Mouse (Mus musculus) C2C12 (cell line): Measurements from ENCODE around the gene Derl3. TPM values are rescaled to one million over a fixed set of nuclear protein-coding genes. Genes with fewer than 3 reads are reported as not detected.

Source experiments
- H3K27me3 ChIP-seq: one replicate; pipeline ENCODE4 v1.6.1; 2011; ENCODE audit not compliant: control insufficient read depth, insufficient read depth, insufficient read length
- H3K36me3 ChIP-seq: one replicate; pipeline ENCODE4 v1.6.1; 2011; ENCODE audit not compliant: control insufficient read depth, insufficient read depth
- H3K4me3 ChIP-seq: one replicate; pipeline ENCODE4 v1.5.1; 2011; ENCODE audit warnings: mild to moderate bottlenecking, control low read depth; ENCODE audit not compliant: poor library complexity, insufficient read depth, severe bottlenecking
- H3K79me2 ChIP-seq: one replicate; pipeline ENCODE4 v1.6.1; 2011; ENCODE audit not compliant: control insufficient read depth, insufficient read depth
- H3K79me3 ChIP-seq: one replicate; pipeline ENCODE4 v1.6.1; 2011; ENCODE audit warnings: low read depth, control low read depth
- H3ac ChIP-seq: one replicate; pipeline ENCODE3; 2011; ENCODE audit warnings: low read depth; ENCODE audit not compliant: control insufficient read depth, insufficient read length
- CEBPB ChIP-seq: IDR thresholded peaks from one replicate; pipeline ENCODE4 v1.6.1; 2011; ENCODE audit warnings: low read depth, mild to moderate bottlenecking, control low read depth, moderate library complexity
- CTCF ChIP-seq: IDR thresholded peaks from one replicate; pipeline ENCODE4 v1.5.1; 2011; ENCODE audit not compliant: control insufficient read depth, insufficient read depth, insufficient read length
- FOSL1 ChIP-seq: IDR thresholded peaks from one replicate; pipeline ENCODE4 v1.8.0; 2011; ENCODE audit warnings: mild to moderate bottlenecking, low read length; ENCODE audit not compliant: poor library complexity, insufficient read depth, severe bottlenecking
- MAX ChIP-seq: IDR thresholded peaks from one replicate; pipeline ENCODE4 v1.6.1; 2011; ENCODE audit warnings: mild to moderate bottlenecking, control low read depth
- MYOD1 ChIP-seq: IDR thresholded peaks from one replicate; pipeline ENCODE4 v1.6.1; 2011; ENCODE audit warnings: low read depth; ENCODE audit not compliant: control insufficient read depth, insufficient read length
- MYOG ChIP-seq: IDR thresholded peaks from one replicate; pipeline ENCODE4 v1.6.1; 2011; ENCODE audit not compliant: control insufficient read depth, insufficient read length; ENCODE audit errors: extremely low read depth
- USF1 ChIP-seq: IDR thresholded peaks from one replicate; pipeline ENCODE4 v1.6.1; 2011; ENCODE audit warnings: low read depth, mild to moderate bottlenecking, control low read depth, moderate library complexity
- polyA plus RNA-seq: library from polyadenylated mRNA; unstranded; fragments of >200 nt; fragmentation: generic; extraction: Trizol; gene quantifications from one replicate; pipeline ENCODE4 v1.2.1, GENCODE M21; 2012; ENCODE audit warnings: missing spikeins

Derl3 gene
- polyA plus RNA-seq, 1 experiment, result 0.25 TPM

GRCm38 (mm10) chr10:75896208-75896607 is 3.0 kb downstream of the Derl3 start:
- Histone ChIP-seq H3K27me3 (no peaks in the 10 kb centered on the region), H3ac (no peak overlapping the region), H3K36me3 (peaks cover 72% of the 10 kb centered on the region), H3K4me3 (no peak overlapping the region), H3K79me3 (peaks cover 2% of the 10 kb centered on the region), H3K79me2 (peaks cover 33% of the 10 kb centered on the region)
- no peak for TF ChIP-seq FOSL1
- TF ChIP-seq CEBPB, result no peak
- TF ChIP-seq CTCF, result no peak
- TF ChIP-seq MAX, result no peak
- no peak for TF ChIP-seq USF1
- TF ChIP-seq MYOD1, result no peak
- no peak for TF ChIP-seq MYOG

GRCm38 (mm10) chr10:75897373-75897772 is 4.2 kb downstream of the Derl3 start:
- TF ChIP-seq CTCF (peak; percentile 56), MAX (no peak), USF1 (no peak)
- H3ac ChIP-seq, result peak overlapping the region; percentile 15
- H3K79me2 ChIP-seq, result peaks cover 44% of the 10 kb centered on the region
- H3K27me3 ChIP-seq, result no peaks in the 10 kb centered on the region
- H3K36me3 ChIP-seq, result peaks cover 79% of the 10 kb centered on the region
- H3K4me3 ChIP-seq, result no peak overlapping the region
- H3K79me3 ChIP-seq, result peaks cover 2% of the 10 kb centered on the region

GRCm38 (mm10) chr10:75898039-75898564 is 4.9 kb downstream of the Derl3 start:
- Histone ChIP-seq H3K36me3 (peaks cover 79% of the 10 kb centered on the region), H3ac (no peak overlapping the region), H3K27me3 (no peaks in the 10 kb centered on the region), H3K79me3 (peaks cover 2% of the 10 kb centered on the region), H3K79me2 (peaks cover 48% of the 10 kb centered on the region), H3K4me3 (no peak overlapping the region)
- TF ChIP-seq CTCF, result no peak
- TF ChIP-seq MAX, result no peak
- no peak for TF ChIP-seq USF1
- TF ChIP-seq FOSL1, result no peak
- TF ChIP-seq CEBPB, result no peak
- no peak for TF ChIP-seq MYOD1
- no peak for TF ChIP-seq MYOG

GRCm38 (mm10) chr10:75898846-75899245 is 5.6 kb downstream of the Derl3 start:
- Histone ChIP-seq H3K79me3 (peaks cover 2% of the 10 kb centered on the region), H3K4me3 (no peak overlapping the region), H3K27me3 (no peaks in the 10 kb centered on the region), H3K36me3 (peaks cover 82% of the 10 kb centered on the region), H3K79me2 (peaks cover 48% of the 10 kb centered on the region), H3ac (no peak overlapping the region)
- no peak for TF ChIP-seq CEBPB
- TF ChIP-seq FOSL1, result peak; percentile 23
- TF ChIP-seq MYOD1, result peak; percentile 2
- no peak for TF ChIP-seq MAX

GRCm38 (mm10) chr10:75904391-75904790 is 11.2 kb downstream of the Derl3 start:
- H3K79me3 ChIP-seq, result peaks cover 1% of the 10 kb centered on the region
- H3K79me2 ChIP-seq, result peaks cover 26% of the 10 kb centered on the region
- no peak overlapping the region for H3ac ChIP-seq
- no peak overlapping the region for H3K4me3 ChIP-seq
- H3K36me3 ChIP-seq, result peaks cover 89% of the 10 kb centered on the region
- TF ChIP-seq FOSL1, result no peak
- TF ChIP-seq MYOG, result no peak
- no peak for TF ChIP-seq USF1
- TF ChIP-seq CEBPB, result no peak
- no peak for TF ChIP-seq MYOD1
- TF ChIP-seq MAX, result no peak
- no peaks in the 10 kb centered on the region for H3K27me3 ChIP-seq

GRCm38 (mm10) chr10:75906882-75907281 is 13.7 kb downstream of the Derl3 start:
- no peak overlapping the region for H3K4me3 ChIP-seq
- no peak for TF ChIP-seq MAX
- no peak for TF ChIP-seq MYOD1
- TF ChIP-seq CTCF, result no peak
- TF ChIP-seq USF1, result no peak
- TF ChIP-seq MYOG, result no peak
- no peak for TF ChIP-seq FOSL1
- no peak for TF ChIP-seq CEBPB
- H3K79me3 ChIP-seq, result peaks cover 1% of the 10 kb centered on the region
- H3K36me3 ChIP-seq, result peaks cover 92% of the 10 kb centered on the region
- peaks cover 16% of the 10 kb centered on the region for H3K79me2 ChIP-seq
- no peaks in the 10 kb centered on the region for H3K27me3 ChIP-seq
- no peak overlapping the region for H3ac ChIP-seq
